Mouse (Mus musculus): ENCODE results near the gene Fitm2. TPM values are rescaled to one million over a fixed set of nuclear protein-coding genes. Genes with fewer than 3 reads are reported as not detected.

The Fitm2 gene
- polyA plus RNA-seq, 1 experiment = 24.6 TPM

DNA sequence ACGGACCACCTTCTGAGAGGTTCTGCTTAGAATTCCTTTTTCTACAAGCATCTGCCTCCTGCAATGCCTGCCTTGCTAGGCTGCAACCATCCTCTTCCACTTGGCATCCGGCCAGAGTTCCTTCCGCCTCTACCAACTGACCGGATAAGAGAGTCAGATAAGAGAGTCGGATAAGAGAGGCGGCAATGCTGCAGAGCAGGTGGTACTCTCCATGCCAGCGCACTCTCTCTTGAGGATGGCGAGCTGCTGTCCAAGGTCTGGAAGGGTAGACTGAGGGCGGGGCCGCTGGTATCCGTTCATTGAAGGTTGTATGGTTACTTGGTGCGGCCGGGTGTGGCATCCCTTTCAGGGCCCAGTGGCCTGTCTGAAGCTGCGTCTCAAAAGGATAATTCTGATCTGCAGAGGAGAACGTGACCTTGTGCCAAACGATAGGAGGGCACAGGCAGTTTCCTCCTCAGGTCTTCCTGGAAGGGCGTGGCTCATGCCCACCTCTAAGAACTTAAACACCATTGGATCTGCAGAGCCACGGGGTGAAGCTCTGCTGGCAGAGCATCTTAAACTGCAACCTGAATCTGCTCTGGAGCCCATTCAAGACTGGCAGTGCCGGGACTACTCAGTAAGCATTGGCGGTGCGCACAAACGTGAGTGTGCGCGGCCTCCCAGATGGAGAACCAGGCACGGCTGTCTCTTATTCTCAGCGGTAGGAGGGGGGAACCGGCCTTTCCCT, 13.7 kb downstream of the Fitm2 start:
- Histone ChIP-seq H3K4me3 (no peak overlapping the region), H3K79me2 (ENCODE audit: control insufficient read depth, insufficient read depth) (no peaks in the 10 kb centered on the region), H3K36me3 (ENCODE audit: control insufficient read depth, insufficient read depth) (no peaks in the 10 kb centered on the region), H3ac (ENCODE audit: control insufficient read depth, insufficient read length) (no peak overlapping the region), H3K27me3 (ENCODE audit: control insufficient read depth, insufficient read depth, insufficient read length) (peaks cover 13% of the 10 kb centered on the region), H3K4me2 (ENCODE audit: low read depth) (peak overlapping the region; percentile 45)
- TF ChIP-seq MYOG (IDR thresholded peaks at IDR 0.05; ENCODE audit: control insufficient read depth in 1 of 3, insufficient read depth in 1 of 3, insufficient read length in 2 of 3, low read depth in 2 of 3) (no peak), MAX (IDR thresholded peaks at IDR 0.05; ENCODE audit: low read depth) (no peak), MYOD1 (IDR thresholded peaks at IDR 0.05; ENCODE audit: control insufficient read depth in 1 of 3, insufficient read length in 2 of 3, low read depth in 2 of 3) (peak in 1 of 3 experiments; percentile 5), REST (IDR thresholded peaks at IDR 0.05; ENCODE audit: insufficient read depth, insufficient read length) (peak; percentile 64)

DNA sequence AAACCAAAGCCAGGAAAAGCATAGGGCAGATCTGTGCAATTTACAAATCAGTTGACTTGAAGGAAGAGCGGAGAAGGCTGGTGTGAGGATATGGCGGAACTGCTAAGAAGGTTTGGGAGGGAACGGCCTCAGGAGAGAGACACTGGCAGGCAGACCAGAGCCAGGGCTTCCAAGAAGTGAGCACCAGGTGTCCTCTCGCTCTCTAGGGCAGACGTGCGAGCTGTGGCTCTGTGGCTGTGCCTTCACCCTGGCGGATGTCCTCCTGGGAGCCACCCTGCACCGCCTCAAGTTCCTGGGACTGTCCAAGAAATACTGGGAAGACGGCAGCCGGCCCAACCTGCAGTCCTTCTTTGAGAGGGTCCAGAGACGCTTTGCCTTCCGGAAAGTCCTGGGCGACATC, 19.1 kb downstream of the Fitm2 start:
- TF ChIP-seq MYOG (IDR thresholded peaks at IDR 0.05; ENCODE audit: control insufficient read depth in 1 of 3, insufficient read depth in 1 of 3, insufficient read length in 2 of 3, low read depth in 2 of 3) = no peak
- no peak for TF ChIP-seq E2F4 (IDR thresholded peaks at IDR 0.05; ENCODE audit: insufficient read depth)
- TF ChIP-seq MYOD1 (IDR thresholded peaks at IDR 0.05; ENCODE audit: control insufficient read depth in 1 of 3, insufficient read length in 2 of 3, low read depth in 2 of 3) = no peak
- no peak for TF ChIP-seq TCF12 (IDR thresholded peaks at IDR 0.05; ENCODE audit: insufficient read depth, poor library complexity, severe bottlenecking)
- TF ChIP-seq USF1 (IDR thresholded peaks at IDR 0.05; ENCODE audit: low read depth) = no peak
- TF ChIP-seq SRF (IDR thresholded peaks at IDR 0.05; ENCODE audit: control insufficient read depth, insufficient read length, low read depth) = no peak
- no peak for TF ChIP-seq MAX (IDR thresholded peaks at IDR 0.05; ENCODE audit: low read depth)
- TF ChIP-seq POLR2A (IDR thresholded peaks at IDR 0.05; ENCODE audit: insufficient read length, low read depth) = no peak
- TF ChIP-seq TCF3 (IDR thresholded peaks at IDR 0.05; ENCODE audit: insufficient read length, low read depth) = no peak
- TF ChIP-seq REST (IDR thresholded peaks at IDR 0.05; ENCODE audit: insufficient read depth, insufficient read length) = no peak
- TF ChIP-seq POLR2AphosphoS2 (IDR thresholded peaks at IDR 0.05; ENCODE audit: insufficient read length, low read depth) = no peak
- no peak overlapping the region for H3K4me2 ChIP-seq (ENCODE audit: low read depth)
- H3K79me2 ChIP-seq (ENCODE audit: control insufficient read depth, insufficient read depth) = no peaks in the 10 kb centered on the region
- no peak overlapping the region for H3K4me3 ChIP-seq
- H3K27me3 ChIP-seq (ENCODE audit: control insufficient read depth, insufficient read depth, insufficient read length) = peaks cover 40% of the 10 kb centered on the region
- H3K36me3 ChIP-seq (ENCODE audit: control insufficient read depth, insufficient read depth) = no peaks in the 10 kb centered on the region
- no peak overlapping the region for H3ac ChIP-seq (ENCODE audit: control insufficient read depth, insufficient read length)

GRCm38 (mm10) chr2:163452738-163453137, 19.7 kb downstream of the Fitm2 start:
- TF ChIP-seq POLR2AphosphoS2 (IDR thresholded peaks at IDR 0.05; ENCODE audit: insufficient read length, low read depth) (no peak), REST (IDR thresholded peaks at IDR 0.05; ENCODE audit: insufficient read depth, insufficient read length) (no peak), MYOD1 (IDR thresholded peaks at IDR 0.05; ENCODE audit: control insufficient read depth in 1 of 3, insufficient read length in 2 of 3, low read depth in 2 of 3) (no peak), E2F4 (IDR thresholded peaks at IDR 0.05; ENCODE audit: insufficient read depth) (no peak), TCF3 (IDR thresholded peaks at IDR 0.05; ENCODE audit: insufficient read length, low read depth) (no peak), CEBPB (IDR thresholded peaks at IDR 0.05; ENCODE audit: insufficient read depth, poor library complexity, severe bottlenecking) (no peak), MYOG (IDR thresholded peaks at IDR 0.05; ENCODE audit: control insufficient read depth in 1 of 3, insufficient read depth in 1 of 3, insufficient read length in 2 of 3, low read depth in 2 of 3) (no peak), POLR2A (IDR thresholded peaks at IDR 0.05; ENCODE audit: insufficient read length, low read depth) (no peak), MAX (IDR thresholded peaks at IDR 0.05; ENCODE audit: low read depth) (no peak), USF1 (IDR thresholded peaks at IDR 0.05; ENCODE audit: low read depth) (no peak), TCF12 (IDR thresholded peaks at IDR 0.05; ENCODE audit: insufficient read depth, poor library complexity, severe bottlenecking) (no peak), SRF (IDR thresholded peaks at IDR 0.05; ENCODE audit: control insufficient read depth, insufficient read length, low read depth) (no peak)
- Histone ChIP-seq H3K36me3 (ENCODE audit: control insufficient read depth, insufficient read depth) (no peaks in the 10 kb centered on the region), H3K4me3 (no peak overlapping the region), H3K79me2 (ENCODE audit: control insufficient read depth, insufficient read depth) (no peaks in the 10 kb centered on the region), H3K27me3 (ENCODE audit: control insufficient read depth, insufficient read depth, insufficient read length) (peaks cover 45% of the 10 kb centered on the region), H3ac (ENCODE audit: control insufficient read depth, insufficient read length) (no peak overlapping the region), H3K4me2 (ENCODE audit: low read depth) (no peak overlapping the region)

DNA sequence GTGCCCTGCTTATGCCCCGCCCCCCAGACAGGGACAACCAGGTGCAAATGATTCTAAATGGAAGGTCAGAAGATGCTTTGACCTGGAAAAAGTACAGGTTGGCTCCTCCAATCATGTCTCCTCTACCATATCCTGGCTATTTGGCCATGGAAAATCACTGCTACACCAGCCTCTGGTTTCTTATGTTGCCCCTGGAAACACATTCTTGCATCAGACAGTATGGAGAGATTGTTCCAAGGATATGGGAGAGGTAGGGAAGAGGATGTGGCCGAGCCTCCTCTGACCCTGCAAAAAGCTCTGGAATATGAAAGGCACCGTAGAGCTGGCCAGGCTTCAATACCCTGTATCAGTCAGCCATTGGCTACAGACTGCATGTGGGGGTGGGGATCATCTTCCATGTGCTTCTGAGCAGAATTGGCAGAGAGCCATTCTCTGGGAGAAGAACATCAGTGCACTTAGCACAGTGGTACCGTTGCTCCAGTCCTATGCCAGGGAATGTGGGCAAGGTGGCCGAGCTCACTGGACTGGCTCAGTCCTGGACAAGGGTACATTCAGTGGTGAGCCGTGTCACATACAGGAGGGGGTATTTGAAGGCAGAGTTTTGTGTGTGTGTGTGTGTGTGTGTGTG, 21.6 kb downstream of the Fitm2 start:
- H3ac ChIP-seq (ENCODE audit: control insufficient read depth, insufficient read length) = no peak overlapping the region
- H3K4me3 ChIP-seq = no peak overlapping the region
- no peaks in the 10 kb centered on the region for H3K79me2 ChIP-seq (ENCODE audit: control insufficient read depth, insufficient read depth)
- TF ChIP-seq REST (IDR thresholded peaks at IDR 0.05; ENCODE audit: insufficient read depth, insufficient read length) (no peak), CEBPB (IDR thresholded peaks at IDR 0.05; ENCODE audit: insufficient read depth, poor library complexity, severe bottlenecking) (peak; percentile 90)
- H3K27me3 ChIP-seq (ENCODE audit: control insufficient read depth, insufficient read depth, insufficient read length) = peaks cover 50% of the 10 kb centered on the region
- H3K4me2 ChIP-seq (ENCODE audit: low read depth) = peak overlapping the region; percentile 34
- no peaks in the 10 kb centered on the region for H3K36me3 ChIP-seq (ENCODE audit: control insufficient read depth, insufficient read depth)

DNA sequence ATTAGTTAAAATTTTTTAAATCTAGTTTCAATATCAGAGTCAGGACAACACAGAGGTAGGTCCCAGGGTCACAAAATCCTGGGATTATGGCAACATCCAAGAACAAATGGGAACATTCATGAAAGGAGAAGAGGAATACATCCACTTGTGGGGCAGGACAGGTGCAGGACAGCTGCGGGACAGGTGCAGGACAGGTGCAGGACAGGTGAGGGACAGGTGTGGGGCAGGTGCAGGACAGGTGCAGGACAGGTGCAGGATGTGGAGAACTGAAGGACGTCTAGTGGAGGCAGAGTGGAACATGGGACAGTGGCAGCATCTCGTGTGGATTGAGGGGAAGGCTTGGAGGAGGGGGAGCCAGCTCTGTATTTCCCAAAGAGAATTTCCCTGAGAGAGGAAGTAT, 23.2 kb downstream of the Fitm2 start:
- H3K79me2 ChIP-seq (ENCODE audit: control insufficient read depth, insufficient read depth) = no peaks in the 10 kb centered on the region
- no peak overlapping the region for H3K4me2 ChIP-seq (ENCODE audit: low read depth)
- no peak overlapping the region for H3ac ChIP-seq (ENCODE audit: control insufficient read depth, insufficient read length)
- TF ChIP-seq MYOD1 (IDR thresholded peaks at IDR 0.05; ENCODE audit: control insufficient read depth in 1 of 3, insufficient read length in 2 of 3, low read depth in 2 of 3) (peak in 2 of 3 experiments; percentile 58 to 75), SRF (IDR thresholded peaks at IDR 0.05; ENCODE audit: control insufficient read depth, insufficient read length, low read depth) (no peak), CEBPB (IDR thresholded peaks at IDR 0.05; ENCODE audit: insufficient read depth, poor library complexity, severe bottlenecking) (no peak), MYOG (IDR thresholded peaks at IDR 0.05; ENCODE audit: control insufficient read depth in 1 of 3, insufficient read depth in 1 of 3, insufficient read length in 2 of 3, low read depth in 2 of 3) (peak in 2 of 3 experiments; percentile 64 to 76), TCF3 (IDR thresholded peaks at IDR 0.05; ENCODE audit: insufficient read length, low read depth) (peak; percentile 86), MAX (IDR thresholded peaks at IDR 0.05; ENCODE audit: low read depth) (no peak)
- H3K36me3 ChIP-seq (ENCODE audit: control insufficient read depth, insufficient read depth) = no peaks in the 10 kb centered on the region
- H3K27me3 ChIP-seq (ENCODE audit: control insufficient read depth, insufficient read depth, insufficient read length) = peaks cover 57% of the 10 kb centered on the region
- H3K4me3 ChIP-seq = no peak overlapping the region

Data from myocyte (in vitro differentiated cells).